Mouse (Mus musculus): ENCODE measurements around the gene Dnm1. TPM values are rescaled to one million over a fixed set of nuclear protein-coding genes. Genes with fewer than 3 reads are reported as not detected.
A peak's percentile ranks its signal among the peaks of the same experiment; 100 is the strongest.

The Dnm1 gene
- polyA plus RNA-seq, 1 experiment from 2014 or later: 2.7 TPM

GRCm38 (mm10) chr2:32315751-32316150 lies 37.4 kb downstream of the Dnm1 start:
- Histone ChIP-seq H3K9ac (ENCODE audit: low read length) (no peak overlapping the region), H3K4me3 (ENCODE audit: low read length) (no peak overlapping the region), H3K9me3 (replicated peaks; ENCODE audit: control insufficient read depth, low read length) (no peaks in the 10 kb centered on the region), H3K27ac (ENCODE audit: low read length) (peak overlapping the region; percentile 38), H3K4me1 (ENCODE audit: control insufficient read depth, insufficient read depth, low read length) (peaks cover 35% of the 10 kb centered on the region), H3K36me3 (ENCODE audit: control insufficient read depth, insufficient read depth) (no peaks in the 10 kb centered on the region), H3K27me3 (ENCODE audit: control insufficient read depth, insufficient read depth, low read length) (peaks cover 26% of the 10 kb centered on the region), H3K4me2 (ENCODE audit: low read depth, low read length) (no peak overlapping the region)
- no peak for ATAC-seq (replicated peaks; ENCODE audit: extremely low read depth, insufficient read depth, low FRiP score)
- 14% methylated on average over 8 of the region's 8 CpGs for WGBS

DNA sequence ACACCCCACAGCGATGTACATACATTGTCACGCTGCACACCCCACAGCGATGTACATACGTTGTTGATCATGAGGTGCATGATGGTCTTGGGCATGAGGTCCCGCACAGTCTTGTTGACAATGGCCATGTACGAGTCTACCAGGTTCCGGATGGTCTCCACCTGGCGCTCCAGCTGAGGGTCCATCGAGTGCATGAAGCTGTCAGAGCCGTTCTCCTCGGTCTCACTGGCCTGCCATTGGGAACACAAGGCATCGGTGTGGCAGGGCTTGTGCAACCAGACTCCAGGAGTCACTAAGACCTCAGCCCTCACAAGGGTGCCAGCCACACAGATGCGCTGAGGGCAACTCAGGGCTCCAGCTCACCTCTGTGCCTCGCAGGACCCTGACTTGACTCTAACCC lies 38.3 kb downstream of the Dnm1 start:
- Histone ChIP-seq H3K4me3 (ENCODE audit: low read length) (no peak overlapping the region), H3K4me2 (ENCODE audit: low read depth, low read length) (no peak overlapping the region), H3K36me3 (ENCODE audit: control insufficient read depth, insufficient read depth) (no peaks in the 10 kb centered on the region), H3K9ac (ENCODE audit: low read length) (no peak overlapping the region), H3K27me3 (ENCODE audit: control insufficient read depth, insufficient read depth, low read length) (peaks cover 26% of the 10 kb centered on the region), H3K27ac (ENCODE audit: low read length) (no peak overlapping the region; the same call in 1 of the 2 replicates), H3K4me1 (ENCODE audit: control insufficient read depth, insufficient read depth, low read length) (peaks cover 35% of the 10 kb centered on the region), H3K9me3 (replicated peaks; ENCODE audit: control insufficient read depth, low read length) (no peaks in the 10 kb centered on the region)
- no peak for ATAC-seq (replicated peaks; ENCODE audit: extremely low read depth, insufficient read depth, low FRiP score)
- WGBS: 91% methylated on average over 14 of the region's 14 CpGs

GRCm38 (mm10) chr2:32312318-32312964 lies 40.7 kb downstream of the Dnm1 start:
- no peak overlapping the region for H3K27ac ChIP-seq (ENCODE audit: low read length)
- H3K36me3 ChIP-seq (ENCODE audit: control insufficient read depth, insufficient read depth): no peaks in the 10 kb centered on the region
- H3K9me3 ChIP-seq (replicated peaks; ENCODE audit: control insufficient read depth, low read length): no peaks in the 10 kb centered on the region
- WGBS: 2% methylated on average over 56 of the region's 56 CpGs
- H3K9ac ChIP-seq (ENCODE audit: low read length): peak overlapping the region; percentile 76
- peak overlapping the region; percentile 61 for H3K4me3 ChIP-seq (ENCODE audit: low read length)
- peaks cover 22% of the 10 kb centered on the region for H3K4me1 ChIP-seq (ENCODE audit: control insufficient read depth, insufficient read depth, low read length)
- ATAC-seq (replicated peaks; ENCODE audit: extremely low read depth, insufficient read depth, low FRiP score): peak; percentile 82
- H3K27me3 ChIP-seq (ENCODE audit: control insufficient read depth, insufficient read depth, low read length): peaks cover 17% of the 10 kb centered on the region
- H3K4me2 ChIP-seq (ENCODE audit: low read depth, low read length): peak overlapping the region; percentile 98

GRCm38 (mm10) chr2:32311443-32312317 lies 41.5 kb downstream of the Dnm1 start:
- Histone ChIP-seq H3K9me3 (replicated peaks; ENCODE audit: control insufficient read depth, low read length) (no peaks in the 10 kb centered on the region), H3K36me3 (ENCODE audit: control insufficient read depth, insufficient read depth) (no peaks in the 10 kb centered on the region), H3K4me2 (ENCODE audit: low read depth, low read length) (peak overlapping the region; percentile 98), H3K9ac (ENCODE audit: low read length) (peak overlapping the region; percentile 76), H3K4me3 (ENCODE audit: low read length) (peak overlapping the region; percentile 61), H3K27ac (ENCODE audit: low read length) (no peak overlapping the region), H3K4me1 (ENCODE audit: control insufficient read depth, insufficient read depth, low read length) (peaks cover 18% of the 10 kb centered on the region), H3K27me3 (ENCODE audit: control insufficient read depth, insufficient read depth, low read length) (peaks cover 14% of the 10 kb centered on the region)
- no peak for ATAC-seq (replicated peaks; ENCODE audit: extremely low read depth, insufficient read depth, low FRiP score)
- 12% methylated on average over 34 of the region's 42 CpGs for WGBS

- Histone ChIP-seq H3K4me3 (ENCODE audit: low read length) (no peak overlapping the region), H3K9ac (ENCODE audit: low read length) (no peak overlapping the region), H3K27ac (ENCODE audit: low read length) (no peak overlapping the region), H3K27me3 (ENCODE audit: control insufficient read depth, insufficient read depth, low read length) (peaks cover 12% of the 10 kb centered on the region; the same call in 1 of the 2 replicates), H3K4me1 (ENCODE audit: control insufficient read depth, insufficient read depth, low read length) (peaks cover 9% of the 10 kb centered on the region), H3K36me3 (ENCODE audit: control insufficient read depth, insufficient read depth) (peaks cover 14% of the 10 kb centered on the region), H3K4me2 (ENCODE audit: low read depth, low read length) (no peak overlapping the region), H3K9me3 (replicated peaks; ENCODE audit: control insufficient read depth, low read length) (no peaks in the 10 kb centered on the region)
- ATAC-seq (replicated peaks; ENCODE audit: extremely low read depth, insufficient read depth, low FRiP score): no peak
- 80% methylated on average over 18 of the region's 18 CpGs for WGBS
These were observed 42.9 kb downstream of the Dnm1 start for GRCm38 (mm10) chr2:32310096-32310845.

GRCm38 (mm10) chr2:32308870-32309568 lies 44.1 kb downstream of the Dnm1 start:
- Histone ChIP-seq H3K36me3 (ENCODE audit: control insufficient read depth, insufficient read depth) (peaks cover 26% of the 10 kb centered on the region), H3K4me1 (ENCODE audit: control insufficient read depth, insufficient read depth, low read length) (peaks cover 9% of the 10 kb centered on the region), H3K27me3 (ENCODE audit: control insufficient read depth, insufficient read depth, low read length) (peaks cover 12% of the 10 kb centered on the region; the same call in 1 of the 2 replicates), H3K9ac (ENCODE audit: low read length) (no peak overlapping the region), H3K4me2 (ENCODE audit: low read depth, low read length) (no peak overlapping the region), H3K27ac (ENCODE audit: low read length) (no peak overlapping the region), H3K9me3 (replicated peaks; ENCODE audit: control insufficient read depth, low read length) (no peaks in the 10 kb centered on the region), H3K4me3 (ENCODE audit: low read length) (no peak overlapping the region)
- WGBS: 88% methylated on average over 16 of the region's 16 CpGs
- ATAC-seq (replicated peaks; ENCODE audit: extremely low read depth, insufficient read depth, low FRiP score): no peak

GRCm38 (mm10) chr2:32307941-32308760 lies 45.0 kb downstream of the Dnm1 start:
- no peak for ATAC-seq (replicated peaks; ENCODE audit: extremely low read depth, insufficient read depth, low FRiP score)
- Histone ChIP-seq H3K4me1 (ENCODE audit: control insufficient read depth, insufficient read depth, low read length) (peaks cover 9% of the 10 kb centered on the region), H3K4me2 (ENCODE audit: low read depth, low read length) (no peak overlapping the region), H3K36me3 (ENCODE audit: control insufficient read depth, insufficient read depth) (peaks cover 34% of the 10 kb centered on the region), H3K27ac (ENCODE audit: low read length) (no peak overlapping the region), H3K9me3 (replicated peaks; ENCODE audit: control insufficient read depth, low read length) (no peaks in the 10 kb centered on the region), H3K9ac (ENCODE audit: low read length) (no peak overlapping the region), H3K27me3 (ENCODE audit: control insufficient read depth, insufficient read depth, low read length) (peaks cover 11% of the 10 kb centered on the region; the same call in 1 of the 2 replicates), H3K4me3 (ENCODE audit: low read length) (no peak overlapping the region)
- 53% methylated on average over 8 of the region's 8 CpGs for WGBS

GRCm38 (mm10) chr2:32307247-32307798 lies 45.8 kb downstream of the Dnm1 start:
- peaks cover 9% of the 10 kb centered on the region for H3K4me1 ChIP-seq (ENCODE audit: control insufficient read depth, insufficient read depth, low read length)
- H3K36me3 ChIP-seq (ENCODE audit: control insufficient read depth, insufficient read depth): peaks cover 42% of the 10 kb centered on the region
- no peak overlapping the region for H3K9ac ChIP-seq (ENCODE audit: low read length)
- no peak overlapping the region for H3K4me3 ChIP-seq (ENCODE audit: low read length)
- H3K27me3 ChIP-seq (ENCODE audit: control insufficient read depth, insufficient read depth, low read length): peaks cover 8% of the 10 kb centered on the region; the same call in 1 of the 2 replicates
- no peak overlapping the region for H3K27ac ChIP-seq (ENCODE audit: low read length)
- H3K4me2 ChIP-seq (ENCODE audit: low read depth, low read length): no peak overlapping the region
- ATAC-seq (replicated peaks; ENCODE audit: extremely low read depth, insufficient read depth, low FRiP score): no peak
- WGBS: 81% methylated on average over 6 of the region's 6 CpGs
- H3K9me3 ChIP-seq (replicated peaks; ENCODE audit: control insufficient read depth, low read length): no peaks in the 10 kb centered on the region

All from heart, embryonic 16.5 days (tissue).